Mouse (Mus musculus) midbrain, postnatal 0 days (tissue): ENCODE results near the gene Rabl6. TPM values are rescaled to one million over a fixed set of nuclear protein-coding genes. Genes with fewer than 3 reads are reported as not detected.

Experiments used
- ATAC-seq: fragments of 200-750 bp; cut with Nextera tagmentation; 2 replicates; pipeline ENCODE4 v1.8.0; 2017; ENCODE audit warnings: moderate number of reproducible peaks, mild to moderate bottlenecking, moderate TSS enrichment, moderate library complexity; ENCODE audit not compliant: low FRiP score
- DNase-seq: peaks from one replicate; pipeline ENCODE4 v3.0.0-alpha.2; 2015; ENCODE audit warnings: low spot score
- H3K27ac ChIP-seq: fragments of 300-500 bp; sonication (generic); 2 replicates; pipeline ENCODE4 v1.5.1; 2014; ENCODE audit warnings: low read depth, mild to moderate bottlenecking, low read length, mixed read lengths
- H3K27me3 ChIP-seq: fragments of 300-500 bp; sonication (generic); 2 replicates; pipeline ENCODE4 v1.6.1; 2014; ENCODE audit warnings: low read length, control low read depth, mixed read lengths; ENCODE audit not compliant: insufficient read depth
- H3K36me3 ChIP-seq: fragments of 300-500 bp; sonication (generic); 2 replicates; pipeline ENCODE4 v1.6.1; 2014; ENCODE audit warnings: low read length, control low read depth, mixed read lengths; ENCODE audit not compliant: insufficient read depth
- H3K4me1 ChIP-seq: fragments of 300-500 bp; sonication (generic); 2 replicates; pipeline ENCODE4 v1.6.1; 2014; ENCODE audit warnings: mild to moderate bottlenecking, control low read depth, antibody characterized with exemption, low read length, mixed read lengths; ENCODE audit not compliant: insufficient read depth
- H3K4me2 ChIP-seq: fragments of 300-500 bp; sonication (generic); 2 replicates; pipeline ENCODE4 v1.6.1; 2014; ENCODE audit warnings: low read depth, mild to moderate bottlenecking, low read length, mixed read lengths; ENCODE audit not compliant: poor library complexity, severe bottlenecking
- H3K4me3 ChIP-seq: fragments of 300-500 bp; sonication (generic); 2 replicates; pipeline ENCODE4 v1.5.1; 2014; ENCODE audit warnings: low read depth, mild to moderate bottlenecking, low read length, moderate library complexity
- H3K9ac ChIP-seq: fragments of 300-500 bp; sonication (generic); replicated peaks from 2 replicates; pipeline ENCODE4 v1.6.1; 2014; ENCODE audit warnings: mild to moderate bottlenecking, low read length, moderate library complexity, mixed read lengths; ENCODE audit not compliant: poor library complexity, severe bottlenecking
- H3K9me3 ChIP-seq: fragments of 300-500 bp; sonication (generic); 2 replicates; pipeline ENCODE4 v1.6.1; 2016; ENCODE audit warnings: low read length, control low read depth
- CTCF ChIP-seq: IDR thresholded peaks from 2 replicates; pipeline ENCODE4 v1.5.1; 2016; ENCODE audit warnings: antibody characterized with exemption, mild to moderate bottlenecking
- WGBS: fragments of 180-500 bp; shearing (Covaris S2); extraction: QIAGEN DNeasy Blood & Tissue Kit; methylation state at CpG from one replicate; pipeline ENCODE4 v1.1.7; 2014; 5-methylcytosine and 5-hydroxymethylcytosine counted together
- polyA plus RNA-seq: library from polyadenylated mRNA; unstranded; fragments of >200 nt; fragmentation: Nextera tagmentation; extraction: Ambion mirVana; gene quantifications from 2 replicates; pipeline ENCODE4 v1.2.1, GENCODE M21; 2015
- total RNA-seq: library from RNA; depleted of rRNA; stranded (reverse); fragments of >200 nt; gene quantifications from 2 replicates; pipeline ENCODE4 v1.2.3, GENCODE M21; 2014; rRNA removed

Rabl6 gene
- total and polyA plus RNA-seq, 2 experiments from 2014 or later, result 61.2 to 98.0 TPM

GRCm38 (mm10) chr2:25540541-25540948 is 67.8 kb downstream of the Rabl6 start:
- 92% methylated on average over 4 of the region's 4 CpGs for WGBS
- no peak for ATAC-seq

GRCm38 (mm10) chr2:25536531-25536930 is 71.8 kb downstream of the Rabl6 start:
- Histone ChIP-seq H3K27me3 (no peaks in the 10 kb centered on the region), H3K9ac (no peak overlapping the region), H3K4me1 (no peaks in the 10 kb centered on the region), H3K9me3 (no peaks in the 10 kb centered on the region), H3K36me3 (peaks cover 10% of the 10 kb centered on the region), H3K27ac (no peak overlapping the region), H3K4me2 (no peak overlapping the region), H3K4me3 (no peak overlapping the region)
- no peak for TF ChIP-seq CTCF
- DNase-seq (no peak), ATAC-seq (no peak)
- 93% methylated on average over 8 of the region's 8 CpGs for WGBS

More at GRCm38 (mm10) chr2:25540541-25540948, 67.8 kb downstream of the Rabl6 start:
- no peak overlapping the region for H3K4me2 ChIP-seq
- H3K4me1 ChIP-seq, result no peaks in the 10 kb centered on the region
- no peak overlapping the region for H3K4me3 ChIP-seq
- no peak for TF ChIP-seq CTCF
- H3K9me3 ChIP-seq, result no peaks in the 10 kb centered on the region
- no peaks in the 10 kb centered on the region for H3K27me3 ChIP-seq
- peaks cover 7% of the 10 kb centered on the region; the same call in 1 of the 2 replicates for H3K36me3 ChIP-seq
- no peak overlapping the region for H3K27ac ChIP-seq
- DNase-seq, result no peak
- H3K9ac ChIP-seq, result no peak overlapping the region

- H3K4me1 ChIP-seq, result no peaks in the 10 kb centered on the region
- no peak overlapping the region for H3K27ac ChIP-seq
- no peak for ATAC-seq
Measured at GRCm38 (mm10) chr2:25534866-25535182, 73.5 kb downstream of the Rabl6 start.

GRCm38 (mm10) chr2:25534178-25534865 is 74.0 kb downstream of the Rabl6 start:
- Histone ChIP-seq H3K27ac (no peak overlapping the region), H3K9ac (no peak overlapping the region), H3K4me2 (no peak overlapping the region), H3K36me3 (peaks cover 14% of the 10 kb centered on the region), H3K4me3 (no peak overlapping the region), H3K27me3 (no peaks in the 10 kb centered on the region), H3K9me3 (no peaks in the 10 kb centered on the region), H3K4me1 (no peaks in the 10 kb centered on the region)
- WGBS, result 80% methylated on average over 3 of the region's 3 CpGs
- no peak for TF ChIP-seq CTCF
- ATAC-seq (no peak), DNase-seq (peak; percentile 60)

More at GRCm38 (mm10) chr2:25534866-25535182, 73.5 kb downstream of the Rabl6 start:
- Histone ChIP-seq H3K9ac (no peak overlapping the region), H3K4me2 (no peak overlapping the region), H3K27me3 (no peaks in the 10 kb centered on the region), H3K36me3 (peaks cover 14% of the 10 kb centered on the region), H3K4me3 (no peak overlapping the region), H3K9me3 (no peaks in the 10 kb centered on the region)
- 100% methylated on average over 2 of the region's 2 CpGs for WGBS
- no peak for TF ChIP-seq CTCF
- DNase-seq, result no peak

- no peak overlapping the region for H3K4me2 ChIP-seq
- H3K4me1 ChIP-seq, result no peaks in the 10 kb centered on the region
- H3K27ac ChIP-seq, result no peak overlapping the region
- no peaks in the 10 kb centered on the region for H3K27me3 ChIP-seq
- no peak for ATAC-seq
- H3K36me3 ChIP-seq, result peaks cover 17% of the 10 kb centered on the region
- TF ChIP-seq CTCF, result no peak
- H3K9me3 ChIP-seq, result no peaks in the 10 kb centered on the region
- no peak overlapping the region for H3K4me3 ChIP-seq
- no peak overlapping the region for H3K9ac ChIP-seq
- 96% methylated on average over 2 of the region's 2 CpGs for WGBS
- no peak for DNase-seq
Measured at GRCm38 (mm10) chr2:25533707-25534106, 74.6 kb downstream of the Rabl6 start.

Other genes with a start within 250 kb of the Rabl6 start
Only the 30 nearest of the 33 such genes appear.
- 4.2 and 4.4 TPM in 2 replicates for gene Entpd2, start 212.6 kb downstream of the Rabl6 start, total RNA-seq
- 10.4 and 10.6 TPM in 2 replicates for gene Entpd2, start 212.6 kb downstream of the Rabl6 start, polyA plus RNA-seq
- gene Npdc1, start 209.2 kb downstream of the Rabl6 start, total RNA-seq, result 199 and 234 TPM in 2 replicates
- 470 and 481 TPM in 2 replicates for gene Npdc1, start 209.2 kb downstream of the Rabl6 start, polyA plus RNA-seq
- 0.42 and 1.6 TPM in 2 replicates for gene Fut7, start 185.3 kb downstream of the Rabl6 start, total RNA-seq
- gene Fut7, start 185.3 kb downstream of the Rabl6 start, polyA plus RNA-seq, result 0.22 and 0.23 TPM in 2 replicates
- gene Abca2, start 179.8 kb downstream of the Rabl6 start, total RNA-seq, result 79.8 and 84.3 TPM in 2 replicates
- 13.5 and 14.5 TPM in 2 replicates for gene Abca2, start 179.8 kb downstream of the Rabl6 start, polyA plus RNA-seq
- gene Clic3, start 151.7 kb downstream of the Rabl6 start, total RNA-seq, result 0.61 and 0.66 TPM in 2 replicates
- gene Clic3, start 151.7 kb downstream of the Rabl6 start, polyA plus RNA-seq, result 2.0 and 2.4 TPM in 2 replicates
- 163 and 195 TPM in 2 replicates for gene Paxx, start 147.4 kb downstream of the Rabl6 start, total RNA-seq
- gene Paxx, start 147.4 kb downstream of the Rabl6 start, polyA plus RNA-seq, result 151 and 165 TPM in 2 replicates
- gene Ptgds, start 138.5 kb downstream of the Rabl6 start, total RNA-seq, result 2,128 and 2,726 TPM in 2 replicates
- 2,827 and 3,075 TPM in 2 replicates for gene Ptgds, start 138.5 kb downstream of the Rabl6 start, polyA plus RNA-seq
- not detected in 2 replicates for gene Lcn12, start 114.6 kb downstream of the Rabl6 start, total RNA-seq
- gene Lcn12, start 114.6 kb downstream of the Rabl6 start, polyA plus RNA-seq, result not detected in 2 replicates
- gene Fbxw5, start 107.8 kb downstream of the Rabl6 start, total RNA-seq, result 131 and 148 TPM in 2 replicates
- gene Fbxw5, start 107.8 kb downstream of the Rabl6 start, polyA plus RNA-seq, result 106 and 113 TPM in 2 replicates
- gene C8g, start 106.8 kb downstream of the Rabl6 start, total RNA-seq, result 2.7 and 4.4 TPM in 2 replicates
- 6.8 TPM in 2 replicates for gene C8g, start 106.8 kb downstream of the Rabl6 start, polyA plus RNA-seq
- gene Traf2, start 61.6 kb downstream of the Rabl6 start, total RNA-seq, result 5.5 and 7.6 TPM in 2 replicates
- gene Traf2, start 61.6 kb downstream of the Rabl6 start, polyA plus RNA-seq, result 7.0 and 9.3 TPM in 2 replicates
- gene Edf1, start 50.7 kb downstream of the Rabl6 start, total RNA-seq, result 187 and 196 TPM in 2 replicates
- 389 and 392 TPM in 2 replicates for gene Edf1, start 50.7 kb downstream of the Rabl6 start, polyA plus RNA-seq
- gene Mamdc4, start 33.7 kb downstream of the Rabl6 start, total RNA-seq, result 1.7 and 1.9 TPM in 2 replicates
- 0.32 TPM in 2 replicates for gene Mamdc4, start 33.7 kb downstream of the Rabl6 start, polyA plus RNA-seq
- gene Phpt1, start 33.3 kb downstream of the Rabl6 start, total RNA-seq, result 37.9 and 39.8 TPM in 2 replicates
- gene Phpt1, start 33.3 kb downstream of the Rabl6 start, polyA plus RNA-seq, result 192 and 209 TPM in 2 replicates
- 23.1 and 30.9 TPM in 2 replicates for gene Ajm1, start 26.8 kb downstream of the Rabl6 start, total RNA-seq
- gene Ajm1, start 26.8 kb downstream of the Rabl6 start, polyA plus RNA-seq, result 19.2 and 22.1 TPM in 2 replicates
- gene Ccdc183, start 9.2 kb upstream of the Rabl6 start, total RNA-seq, result not detected in 2 replicates
- gene Ccdc183, start 9.2 kb upstream of the Rabl6 start, polyA plus RNA-seq, result 0.26 and 0.36 TPM in 2 replicates
- gene Tmem141, start 13.5 kb upstream of the Rabl6 start, total RNA-seq, result 45.7 and 54.6 TPM in 2 replicates
- gene Tmem141, start 13.5 kb upstream of the Rabl6 start, polyA plus RNA-seq, result 58.3 and 67.9 TPM in 2 replicates
- gene Fcna, start 19.5 kb upstream of the Rabl6 start, total RNA-seq, result 5.7 and 7.2 TPM in 2 replicates
- gene Fcna, start 19.5 kb upstream of the Rabl6 start, polyA plus RNA-seq, result 5.1 and 5.3 TPM in 2 replicates
- not detected in 2 replicates for gene Lcn8, start 44.6 kb upstream of the Rabl6 start, total RNA-seq
- not detected in 2 replicates for gene Lcn8, start 44.6 kb upstream of the Rabl6 start, polyA plus RNA-seq
- gene Lcn5, start 49.4 kb upstream of the Rabl6 start, total RNA-seq, result not detected in 2 replicates
- gene Lcn5, start 49.4 kb upstream of the Rabl6 start, polyA plus RNA-seq, result not detected in 2 replicates
- not detected in 2 replicates for gene Lcn6, start 68.3 kb upstream of the Rabl6 start, total RNA-seq
- gene Lcn6, start 68.3 kb upstream of the Rabl6 start, polyA plus RNA-seq, result not detected in 2 replicates
- not detected in 2 replicates for gene Lcn10, start 74.2 kb upstream of the Rabl6 start, total RNA-seq
- not detected in 2 replicates for gene Lcn10, start 74.2 kb upstream of the Rabl6 start, polyA plus RNA-seq
- not detected in 2 replicates for gene Obp2a, start 91.5 kb upstream of the Rabl6 start, total RNA-seq
- gene Obp2a, start 91.5 kb upstream of the Rabl6 start, polyA plus RNA-seq, result not detected in 2 replicates
- gene Bmyc, start 98.2 kb upstream of the Rabl6 start, total RNA-seq, result 87.1 and 89.2 TPM in 2 replicates
- 229 TPM in 2 replicates for gene Bmyc, start 98.2 kb upstream of the Rabl6 start, polyA plus RNA-seq
- gene Obp2b, start 128.5 kb upstream of the Rabl6 start, total RNA-seq, result not detected in 2 replicates
- not detected in 2 replicates for gene Obp2b, start 128.5 kb upstream of the Rabl6 start, polyA plus RNA-seq
- not detected in 2 replicates for gene Lcn3, start 157.0 kb upstream of the Rabl6 start, total RNA-seq
- gene Lcn3, start 157.0 kb upstream of the Rabl6 start, polyA plus RNA-seq, result not detected in 2 replicates
- gene Lcn11, start 168.5 kb upstream of the Rabl6 start, total RNA-seq, result not detected in 2 replicates
- gene Lcn11, start 168.5 kb upstream of the Rabl6 start, polyA plus RNA-seq, result not detected in 2 replicates
- not detected in 2 replicates for gene Gm13539, start 173.7 kb upstream of the Rabl6 start, total RNA-seq
- not detected in 2 replicates for gene Gm13539, start 173.7 kb upstream of the Rabl6 start, polyA plus RNA-seq
- not detected in 2 replicates for gene Glt6d1, start 207.3 kb upstream of the Rabl6 start, total RNA-seq
- not detected in 2 replicates for gene Glt6d1, start 207.3 kb upstream of the Rabl6 start, polyA plus RNA-seq
- not detected in 2 replicates for gene Lcn9, start 214.6 kb upstream of the Rabl6 start, total RNA-seq
- gene Lcn9, start 214.6 kb upstream of the Rabl6 start, polyA plus RNA-seq, result not detected in 2 replicates